Mouse (Mus musculus) ovary, postnatal 14 days (tissue): Measurements from ENCODE around the gene Nmral1.
"Not testable (repeated sequence)": the region's sequence is repeated elsewhere in the genome, so short reads cannot be mapped to it uniquely, and the experiment has no call there.

Experiments
- DNase-seq: peaks from one replicate; pipeline ENCODE4 v3.0.0; 2022; ENCODE audit warnings: low spot score

Nmral1 gene

GRCm38 (mm10) chr16:4713861-4714710 is 5.1 kb downstream of the Nmral1 start:
- DNase-seq, result no peak

GRCm38 (mm10) chr16:4711173-4711572 is 8.0 kb downstream of the Nmral1 start:
- no peak for DNase-seq

- DNase-seq, result no peak
These were observed 13.6 kb downstream of the Nmral1 start for GRCm38 (mm10) chr16:4705541-4705940.

- DNase-seq, result no peak
These were observed 16.5 kb downstream of the Nmral1 start for GRCm38 (mm10) chr16:4702646-4703045.

- DNase-seq, result no peak
These were observed 17.9 kb downstream of the Nmral1 start for GRCm38 (mm10) chr16:4701211-4701610.

GRCm38 (mm10) chr16:4689371-4689770 is 29.8 kb downstream of the Nmral1 start:
- not testable (repeated sequence) for DNase-seq

GRCm38 (mm10) chr16:4684457-4684791 is 34.7 kb downstream of the Nmral1 start:
- no peak for DNase-seq

- peak; percentile 96 for DNase-seq
These were observed 35.3 kb downstream of the Nmral1 start for GRCm38 (mm10) chr16:4683581-4684456.

- no peak for DNase-seq
These were observed 36.0 kb downstream of the Nmral1 start for GRCm38 (mm10) chr16:4683193-4683580.

- no peak for DNase-seq
These were observed 36.5 kb downstream of the Nmral1 start for GRCm38 (mm10) chr16:4682628-4683179.

- DNase-seq, result not testable (repeated sequence)
These were observed 38.2 kb downstream of the Nmral1 start for GRCm38 (mm10) chr16:4680922-4681455.

GRCm38 (mm10) chr16:4679121-4680018 is 39.8 kb downstream of the Nmral1 start, which contains the start of gene Coro7:
Gene Coro7 (minus strand): TSS chr16:4679777.
- peak; percentile 75 for DNase-seq

GRCm38 (mm10) chr16:4678080-4678479 is 41.1 kb downstream of the Nmral1 start:
- no peak for DNase-seq

GRCm38 (mm10) chr16:4676836-4677235 is 42.3 kb downstream of the Nmral1 start:
- no peak for DNase-seq

GRCm38 (mm10) chr16:4674091-4674490 is 45.1 kb downstream of the Nmral1 start:
- no peak for DNase-seq

- no peak for DNase-seq
These were observed 48.8 kb downstream of the Nmral1 start for GRCm38 (mm10) chr16:4670317-4670716.

GRCm38 (mm10) chr16:4667190-4667808 is 51.9 kb downstream of the Nmral1 start:
- peak; percentile 89 for DNase-seq

- DNase-seq, result no peak
These were observed 53.4 kb downstream of the Nmral1 start for GRCm38 (mm10) chr16:4665726-4666125.

- no peak for DNase-seq
These were observed 55.4 kb downstream of the Nmral1 start for GRCm38 (mm10) chr16:4663806-4664205.

- DNase-seq, result no peak
These were observed 57.6 kb downstream of the Nmral1 start for GRCm38 (mm10) chr16:4661605-4662004.
